Mouse (Mus musculus) forebrain, embryonic 13.5 days (tissue): ENCODE data around the gene Olfr1276. TPM values are rescaled to one million over a fixed set of nuclear protein-coding genes. Genes with fewer than 3 reads are reported as not detected.

Experiments
- ATAC-seq: fragments of 200-750 bp; cut with Nextera tagmentation; 2 replicates; pipeline ENCODE4 v1.8.0; 2017
- H3K27ac ChIP-seq: fragments of 300-500 bp; sonication (generic); 2 replicates; pipeline ENCODE4 v1.5.1; 2015; ENCODE audit warnings: inconsistent platforms, mild to moderate bottlenecking, moderate library complexity
- H3K27me3 ChIP-seq: fragments of 300-500 bp; sonication (generic); 2 replicates; pipeline ENCODE4 v1.6.1; 2015; ENCODE audit warnings: mild to moderate bottlenecking, inconsistent platforms
- H3K36me3 ChIP-seq: fragments of 300-500 bp; sonication (generic); 2 replicates; pipeline ENCODE4 v1.6.1; 2015; ENCODE audit warnings: mild to moderate bottlenecking, inconsistent platforms; ENCODE audit not compliant: poor library complexity, severe bottlenecking
- H3K4me1 ChIP-seq: fragments of 300-500 bp; sonication (generic); 2 replicates; pipeline ENCODE4 v1.6.1; 2015; ENCODE audit warnings: inconsistent platforms
- H3K4me2 ChIP-seq: fragments of 300-500 bp; sonication (generic); 2 replicates; pipeline ENCODE4 v1.6.1; 2015; ENCODE audit warnings: inconsistent platforms, mild to moderate bottlenecking, moderate library complexity
- H3K4me3 ChIP-seq: fragments of 300-500 bp; sonication (generic); 2 replicates; pipeline ENCODE4 v1.5.1; 2015; ENCODE audit warnings: mild to moderate bottlenecking, inconsistent platforms
- H3K9ac ChIP-seq: fragments of 300-500 bp; sonication (generic); 2 replicates; pipeline ENCODE4 v1.6.1; 2015; ENCODE audit warnings: mild to moderate bottlenecking, inconsistent platforms
- H3K9me3 ChIP-seq: fragments of 300-500 bp; sonication (generic); replicated peaks from 2 replicates; pipeline ENCODE4 v1.6.1; 2016; ENCODE audit warnings: inconsistent platforms
- WGBS: fragments of 180-500 bp; shearing (Covaris S2); methylation state at CpG from one replicate; pipeline ENCODE4 v1.1.7; 2015; 5-methylcytosine and 5-hydroxymethylcytosine counted together
- polyA plus RNA-seq: library from polyadenylated mRNA; unstranded; fragments of >200 nt; fragmentation: Nextera tagmentation; extraction: Ambion mirVana; gene quantifications from 2 replicates; pipeline ENCODE4 v1.2.1, GENCODE M21; 2015

Gene Olfr1276
- not detected in 2 replicates for polyA plus RNA-seq

DNA sequence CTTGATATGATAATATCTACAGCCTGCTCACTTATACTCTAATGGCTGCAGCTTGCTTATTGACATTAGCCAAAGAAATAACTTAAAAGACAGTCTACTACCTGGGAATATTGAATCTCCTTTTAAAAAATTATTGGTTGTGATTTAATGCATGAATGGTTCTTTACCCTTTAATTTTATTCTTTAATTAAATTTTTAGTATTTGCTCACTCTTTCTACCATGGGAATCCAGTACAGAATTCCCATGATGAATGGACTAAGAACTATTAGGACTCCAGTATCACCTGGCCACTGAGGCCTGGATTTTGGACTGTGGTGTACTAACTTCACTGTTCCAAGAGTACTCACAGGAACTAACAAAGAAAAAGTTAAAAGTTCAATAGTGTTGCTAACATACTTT lies at the start of gene Olfr1276:
Olfr1276 (plus strand) TSS at position 301 of the 400 bp plus-strand sequence.
- no peak within 1 kb of the TSS for H3K9ac ChIP-seq
- H3K4me2 ChIP-seq = no peak within 1 kb of the TSS
- ATAC-seq = no peak
- H3K27me3 ChIP-seq = no peaks in the 10 kb centered on the region
- H3K4me1 ChIP-seq = no peaks in the 10 kb centered on the region
- H3K4me3 ChIP-seq = no peak within 1 kb of the TSS
- no peaks in the 10 kb centered on the region for H3K9me3 ChIP-seq
- no peaks in the 10 kb centered on the region for H3K36me3 ChIP-seq
- no peak within 1 kb of the TSS for H3K27ac ChIP-seq

DNA sequence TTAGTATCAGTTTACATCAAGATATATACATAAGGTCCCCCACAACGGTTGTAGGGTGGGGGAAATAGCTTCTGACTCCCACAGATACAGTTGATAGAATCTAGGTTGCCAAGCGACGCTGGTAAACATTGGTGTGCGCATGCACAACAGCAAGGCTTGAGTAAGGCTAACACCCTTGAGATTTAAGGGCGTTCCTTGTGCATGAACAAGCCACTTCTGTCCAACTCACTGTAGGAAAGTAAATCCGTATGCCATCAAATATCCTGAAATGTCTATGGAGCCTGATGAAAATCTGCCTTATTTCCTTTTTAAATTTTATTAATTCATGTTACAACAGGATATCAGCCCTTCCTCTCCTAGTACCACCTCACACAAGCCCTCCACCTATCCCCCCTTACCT lies 24.8 kb upstream of the Olfr1276 start, which contains the start of gene 4930430A15Rik:
4930430A15Rik (minus strand) TSS at position 101 of the 400 bp plus-strand sequence.
- no peaks in the 10 kb centered on the region for H3K4me1 ChIP-seq
- H3K27me3 ChIP-seq = no peaks in the 10 kb centered on the region
- WGBS = 87% methylated on average over 6 of the region's 6 CpGs
- H3K36me3 ChIP-seq = no peaks in the 10 kb centered on the region
- H3K9ac ChIP-seq = no peak within 1 kb of the TSS
- no peak within 1 kb of the TSS for H3K4me2 ChIP-seq
- no peak for ATAC-seq
- H3K27ac ChIP-seq = no peak within 1 kb of the TSS
- no peak within 1 kb of the TSS for H3K4me3 ChIP-seq
- H3K9me3 ChIP-seq = no peaks in the 10 kb centered on the region

DNA sequence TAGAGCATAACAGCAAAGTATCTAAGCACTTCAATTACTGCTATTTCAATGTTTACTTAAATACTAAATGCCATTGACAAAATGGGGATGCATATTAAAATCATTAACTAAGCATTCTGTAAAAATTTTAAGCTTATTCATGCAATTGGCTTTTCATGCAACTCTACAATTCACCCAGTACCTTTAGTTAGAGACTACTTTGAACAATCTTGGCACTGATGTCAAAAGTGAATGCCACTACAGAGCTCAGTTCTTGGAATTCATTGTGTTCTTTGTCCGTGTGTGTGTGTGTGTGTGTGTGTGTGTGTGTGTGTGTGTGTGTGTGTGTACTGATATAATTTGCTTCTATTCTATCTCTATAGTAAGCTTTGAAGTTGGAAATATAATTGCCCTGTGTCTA lies 19.1 kb upstream of the Olfr1276 start, which contains the start of gene Olfr1275:
Olfr1275 (minus strand) TSS at position 101 of the 400 bp plus-strand sequence.
- Histone ChIP-seq H3K9me3 (no peaks in the 10 kb centered on the region), H3K4me1 (no peaks in the 10 kb centered on the region), H3K4me3 (no peak within 1 kb of the TSS), H3K9ac (no peak within 1 kb of the TSS), H3K27ac (no peak within 1 kb of the TSS), H3K4me2 (no peak within 1 kb of the TSS), H3K36me3 (no peaks in the 10 kb centered on the region), H3K27me3 (no peaks in the 10 kb centered on the region)
- ATAC-seq = no peak
- 89% methylated on average over 1 of the region's 1 CpGs for WGBS

DNA sequence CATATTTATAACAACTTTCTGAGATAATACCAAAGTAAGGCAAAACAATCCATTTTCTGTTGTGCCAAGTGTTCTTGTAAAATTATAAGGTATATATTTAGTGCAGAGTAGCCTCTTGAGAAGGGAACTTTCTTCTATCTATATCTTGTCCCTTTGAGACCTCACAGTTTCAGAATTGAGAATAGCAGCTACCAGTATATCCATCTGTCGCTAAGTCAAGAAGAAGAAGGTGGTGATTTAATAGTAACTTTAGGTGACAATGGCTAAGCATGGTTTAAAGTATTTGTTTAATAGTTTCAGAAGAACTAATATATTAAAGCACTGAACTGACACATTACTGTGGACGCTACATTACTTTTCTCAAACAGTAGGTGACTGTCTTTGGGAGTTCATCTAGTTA lies 19.7 kb downstream of the Olfr1276 start, which contains the start of gene Olfr1277:
Olfr1277 (minus strand) TSS at position 101 of the 400 bp plus-strand sequence.
- no peak within 1 kb of the TSS for H3K4me3 ChIP-seq
- H3K9me3 ChIP-seq = no peaks in the 10 kb centered on the region
- ATAC-seq = no peak
- no peak within 1 kb of the TSS for H3K4me2 ChIP-seq
- H3K27me3 ChIP-seq = no peaks in the 10 kb centered on the region
- no peaks in the 10 kb centered on the region for H3K36me3 ChIP-seq
- H3K9ac ChIP-seq = no peak within 1 kb of the TSS
- no peaks in the 10 kb centered on the region for H3K4me1 ChIP-seq
- 89% methylated on average over 2 of the region's 2 CpGs for WGBS
- no peak within 1 kb of the TSS for H3K27ac ChIP-seq

- no peaks in the 10 kb centered on the region for H3K36me3 ChIP-seq
- H3K4me1 ChIP-seq = no peaks in the 10 kb centered on the region
Measured at GRCm38 (mm10) chr2:111289836-111290235, 35.5 kb downstream of the Olfr1276 start, which contains the start of gene Olfr1278. Olfr1278 (plus strand) TSS chr2:111290136.

DNA sequence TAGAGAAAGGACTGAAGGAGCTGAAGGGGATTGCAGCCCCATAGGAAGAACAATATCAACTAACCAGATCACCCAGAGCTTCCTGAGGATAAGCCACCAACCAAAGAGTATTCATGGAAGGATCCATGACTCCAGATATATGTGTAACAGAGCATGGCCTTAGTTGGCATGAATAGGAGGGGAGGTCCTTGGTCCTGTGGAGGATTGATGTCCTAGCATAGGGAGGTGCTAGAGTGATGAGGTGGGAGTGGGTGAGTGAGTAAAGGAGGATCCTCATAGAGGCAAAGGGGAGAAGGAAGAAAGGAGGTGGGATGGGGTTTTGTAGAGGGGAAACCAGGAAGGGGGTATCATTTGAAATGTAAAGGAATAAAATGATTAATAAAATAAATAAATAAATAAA lies 44.2 kb downstream of the Olfr1276 start:
- Histone ChIP-seq H3K27ac (no peak overlapping the region), H3K4me2 (no peak overlapping the region), H3K36me3 (no peaks in the 10 kb centered on the region), H3K9ac (no peak overlapping the region), H3K27me3 (no peaks in the 10 kb centered on the region), H3K4me3 (no peak overlapping the region), H3K4me1 (no peaks in the 10 kb centered on the region), H3K9me3 (no peaks in the 10 kb centered on the region)
- ATAC-seq = no peak

More at GRCm38 (mm10) chr2:111289836-111290235, 35.5 kb downstream of the Olfr1276 start, which contains the start of gene Olfr1278:
- Histone ChIP-seq H3K27ac (no peak within 1 kb of the TSS), H3K4me3 (no peak within 1 kb of the TSS), H3K27me3 (no peaks in the 10 kb centered on the region), H3K9me3 (no peaks in the 10 kb centered on the region), H3K9ac (no peak within 1 kb of the TSS), H3K4me2 (no peak within 1 kb of the TSS)
- ATAC-seq = no peak

DNA sequence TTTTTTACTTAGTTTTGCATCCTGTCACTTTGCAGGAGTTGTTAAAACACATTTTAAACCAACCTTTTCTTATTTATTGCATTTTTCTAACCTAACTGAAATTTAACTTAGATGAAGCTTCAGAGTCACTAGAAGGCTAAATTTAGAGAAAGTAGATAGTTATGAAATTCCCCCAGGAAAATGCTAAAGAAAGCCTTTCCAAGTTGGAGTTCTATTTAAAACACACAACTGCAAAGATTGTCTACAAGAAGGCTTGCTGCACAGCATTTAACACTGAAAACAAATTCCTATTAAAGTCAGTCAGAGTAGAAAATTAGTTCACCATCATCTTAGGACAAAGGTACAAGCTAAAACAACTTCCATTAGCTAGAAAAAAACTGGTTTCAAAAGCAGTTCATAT lies 46.1 kb downstream of the Olfr1276 start, which contains the start of gene Olfr1279:
Olfr1279 (plus strand) TSS at position 262 of the 400 bp plus-strand sequence.
- no peaks in the 10 kb centered on the region for H3K9me3 ChIP-seq
- H3K4me1 ChIP-seq = no peaks in the 10 kb centered on the region
- H3K27me3 ChIP-seq = no peaks in the 10 kb centered on the region
- no peak for ATAC-seq
- no peak within 1 kb of the TSS for H3K4me3 ChIP-seq
- no peak within 1 kb of the TSS for H3K4me2 ChIP-seq
- no peaks in the 10 kb centered on the region for H3K36me3 ChIP-seq
- H3K9ac ChIP-seq = no peak within 1 kb of the TSS
- no peak within 1 kb of the TSS for H3K27ac ChIP-seq

Other genes with a start within 250 kb of the Olfr1276 start
- gene Gm13941, start 148.5 kb upstream of the Olfr1276 start, polyA plus RNA-seq = not detected in 2 replicates
- gene Gm15130, start 101.6 kb upstream of the Olfr1276 start, polyA plus RNA-seq = not detected in 2 replicates
- gene 4930430A15Rik, start 24.9 kb upstream of the Olfr1276 start, polyA plus RNA-seq = not detected in 2 replicates
- not detected in 2 replicates for gene Olfr1275, start 19.2 kb upstream of the Olfr1276 start, polyA plus RNA-seq
- not detected in 2 replicates for gene Olfr1277, start 19.6 kb downstream of the Olfr1276 start, polyA plus RNA-seq
- not detected in 2 replicates for gene Olfr1278, start 35.6 kb downstream of the Olfr1276 start, polyA plus RNA-seq
- gene Olfr1279, start 46.1 kb downstream of the Olfr1276 start, polyA plus RNA-seq = not detected in 2 replicates
- not detected in 2 replicates for gene Olfr1280, start 59.5 kb downstream of the Olfr1276 start, polyA plus RNA-seq
- not detected in 2 replicates for gene Olfr1281, start 72.0 kb downstream of the Olfr1276 start, polyA plus RNA-seq
- gene Olfr1282, start 81.6 kb downstream of the Olfr1276 start, polyA plus RNA-seq = not detected in 2 replicates
- not detected in 2 replicates for gene Olfr1283, start 112.3 kb downstream of the Olfr1276 start, polyA plus RNA-seq
- not detected in 2 replicates for gene Olfr1284, start 121.0 kb downstream of the Olfr1276 start, polyA plus RNA-seq
- not detected in 2 replicates for gene Olfr1286, start 168.6 kb downstream of the Olfr1276 start, polyA plus RNA-seq
- not detected in 2 replicates for gene Olfr1287, start 194.6 kb downstream of the Olfr1276 start, polyA plus RNA-seq
- gene Olfr1288, start 219.6 kb downstream of the Olfr1276 start, polyA plus RNA-seq = not detected in 2 replicates
- gene Olfr1289, start 226.3 kb downstream of the Olfr1276 start, polyA plus RNA-seq = not detected in 2 replicates
- not detected in 2 replicates for gene Olfr1290, start 239.3 kb downstream of the Olfr1276 start, polyA plus RNA-seq
- gene Olfr1291-ps1, start 242.7 kb downstream of the Olfr1276 start, polyA plus RNA-seq = not detected in 2 replicates